Mouse (Mus musculus): ENCODE results near the gene Msrb3. TPM values are rescaled to one million over a fixed set of nuclear protein-coding genes. Genes with fewer than 3 reads are reported as not detected.

Msrb3 gene
- polyA plus RNA-seq, 1 experiment from 2014 or later: 13.6 TPM

DNA sequence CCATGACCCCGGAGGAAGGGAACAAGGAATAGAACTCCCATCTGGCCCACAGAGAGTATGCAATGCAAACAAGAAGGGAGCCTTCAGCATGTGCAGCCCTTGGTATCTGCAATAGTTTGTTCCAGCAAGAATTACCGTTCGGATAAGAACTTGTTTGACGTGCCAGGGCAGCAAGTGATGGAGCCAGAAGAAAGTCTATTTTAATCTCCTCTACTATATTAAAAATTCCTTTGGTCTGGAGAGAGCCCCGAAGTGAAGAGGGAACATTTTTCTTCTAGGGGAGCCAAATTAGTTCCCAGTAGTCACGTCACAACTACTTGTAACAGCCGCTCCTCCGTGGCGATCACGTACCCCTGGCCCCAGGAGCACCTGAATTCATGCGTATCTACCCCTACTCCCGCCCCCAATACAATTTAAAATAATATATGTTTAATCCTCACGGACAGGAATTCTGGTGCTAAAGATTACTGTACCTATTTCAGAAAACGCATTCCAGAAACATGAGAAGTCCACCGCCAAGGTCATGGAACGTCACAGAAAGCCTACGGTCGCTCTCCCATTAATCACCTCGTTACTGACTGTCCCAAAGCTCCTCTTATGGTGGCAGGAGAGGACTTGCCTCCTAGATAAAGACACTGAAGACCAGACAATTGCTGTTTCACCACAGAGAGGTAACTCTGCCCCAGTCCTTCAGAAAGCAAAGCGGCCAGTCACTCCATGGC, 22.2 kb downstream of the Msrb3 start:
- peaks cover 24% of the 10 kb centered on the region for H3K4me1 ChIP-seq (ENCODE audit: control insufficient read depth, insufficient read depth, low read length)
- WGBS: 55% methylated on average over 20 of the region's 20 CpGs
- H3K27ac ChIP-seq (replicated peaks; ENCODE audit: low read depth, low read length): no peak overlapping the region; the same call in 1 of the 2 replicates
- no peaks in the 10 kb centered on the region for H3K36me3 ChIP-seq (ENCODE audit: control insufficient read depth, insufficient read depth, low read length)
- no peak overlapping the region for H3K9ac ChIP-seq (ENCODE audit: low read depth, low read length)
- DNase-seq (ENCODE audit: low spot score) (no peak), ATAC-seq (ENCODE audit: low read depth) (peak; percentile 7; the same call in 1 of the 2 replicates)
- H3K27me3 ChIP-seq (replicated peaks; ENCODE audit: control insufficient read depth, insufficient read depth, low read length): no peaks in the 10 kb centered on the region
- peak overlapping the region; percentile 44 for H3K4me2 ChIP-seq (ENCODE audit: low read depth, low read length)
- H3K9me3 ChIP-seq (ENCODE audit: control insufficient read depth, low read length): no peaks in the 10 kb centered on the region
- no peak overlapping the region for H3K4me3 ChIP-seq (ENCODE audit: low read depth, low read length)

DNA sequence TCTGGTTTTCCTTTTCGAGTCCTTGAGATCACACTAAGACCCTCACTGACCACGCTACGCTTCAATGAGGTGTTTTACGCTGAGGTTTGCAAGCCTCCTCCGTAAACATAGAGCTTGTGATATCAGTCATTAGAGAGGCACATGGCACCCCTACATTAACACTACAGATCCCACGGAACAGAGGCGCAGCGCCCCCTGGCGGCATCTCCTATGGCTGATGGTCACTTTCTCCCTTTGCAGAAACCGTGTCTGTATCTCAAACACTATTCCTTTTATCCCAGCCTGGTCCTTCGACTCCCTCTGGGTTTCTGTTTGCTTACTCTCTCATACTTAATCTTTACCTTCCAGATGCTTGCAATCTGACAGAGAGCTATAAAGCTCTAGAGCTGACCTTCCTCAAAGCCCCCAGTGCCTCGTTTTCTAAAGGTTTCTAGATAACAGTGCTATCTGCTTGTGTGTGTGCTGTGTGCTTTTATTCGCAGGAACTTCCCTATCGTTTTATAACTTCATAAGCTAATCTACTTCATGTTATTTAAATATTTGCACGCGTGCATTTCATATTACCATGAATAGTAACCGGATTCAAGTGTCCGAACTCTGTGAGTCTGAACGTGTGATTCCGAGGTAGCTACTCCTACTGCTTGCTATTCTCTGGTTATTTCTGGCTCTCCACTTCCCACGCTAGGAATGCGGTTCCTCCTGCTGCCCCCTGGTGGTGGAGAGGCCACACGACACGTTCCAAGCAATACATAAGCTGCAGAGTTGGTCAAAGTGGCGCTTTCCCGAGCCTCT, 23.0 kb downstream of the Msrb3 start:
- DNase-seq (ENCODE audit: low spot score) (peak; percentile 87), ATAC-seq (ENCODE audit: low read depth) (peak; percentile 78)
- WGBS: 17% methylated on average over 26 of the region's 26 CpGs
- Histone ChIP-seq H3K27me3 (replicated peaks; ENCODE audit: control insufficient read depth, insufficient read depth, low read length) (no peaks in the 10 kb centered on the region), H3K4me1 (ENCODE audit: control insufficient read depth, insufficient read depth, low read length) (peaks cover 25% of the 10 kb centered on the region), H3K27ac (replicated peaks; ENCODE audit: low read depth, low read length) (no peak overlapping the region), H3K36me3 (ENCODE audit: control insufficient read depth, insufficient read depth, low read length) (no peaks in the 10 kb centered on the region), H3K9me3 (ENCODE audit: control insufficient read depth, low read length) (no peaks in the 10 kb centered on the region), H3K4me2 (ENCODE audit: low read depth, low read length) (peak overlapping the region; percentile 44), H3K4me3 (ENCODE audit: low read depth, low read length) (0 out of 2 replicates have a peak overlapping the region, but pooled peaks have one; percentile 8), H3K9ac (ENCODE audit: low read depth, low read length) (no peak overlapping the region)

DNA sequence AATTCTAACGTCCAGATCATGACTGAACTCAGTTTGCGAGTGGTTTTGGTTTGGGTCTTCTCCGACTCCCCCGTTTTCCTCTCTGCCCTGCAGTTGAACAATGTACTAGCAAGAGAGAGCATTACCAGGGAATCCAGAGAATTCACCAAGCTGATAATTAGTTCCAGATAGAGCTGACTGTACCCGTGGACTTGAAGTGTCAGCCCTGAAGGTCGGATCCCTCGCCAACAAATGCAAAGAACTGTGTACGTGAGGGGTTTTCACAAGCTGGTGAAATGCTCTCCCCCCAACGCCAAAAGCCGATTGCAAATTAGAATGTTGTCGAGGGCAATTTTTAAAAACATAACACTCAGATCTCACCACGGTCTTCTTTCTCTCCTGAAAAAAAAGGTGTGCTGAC, 24.6 kb downstream of the Msrb3 start:
- peaks cover 25% of the 10 kb centered on the region for H3K4me1 ChIP-seq (ENCODE audit: control insufficient read depth, insufficient read depth, low read length)
- DNase-seq (ENCODE audit: low spot score): no peak
- no peak overlapping the region for H3K9ac ChIP-seq (ENCODE audit: low read depth, low read length)

DNA sequence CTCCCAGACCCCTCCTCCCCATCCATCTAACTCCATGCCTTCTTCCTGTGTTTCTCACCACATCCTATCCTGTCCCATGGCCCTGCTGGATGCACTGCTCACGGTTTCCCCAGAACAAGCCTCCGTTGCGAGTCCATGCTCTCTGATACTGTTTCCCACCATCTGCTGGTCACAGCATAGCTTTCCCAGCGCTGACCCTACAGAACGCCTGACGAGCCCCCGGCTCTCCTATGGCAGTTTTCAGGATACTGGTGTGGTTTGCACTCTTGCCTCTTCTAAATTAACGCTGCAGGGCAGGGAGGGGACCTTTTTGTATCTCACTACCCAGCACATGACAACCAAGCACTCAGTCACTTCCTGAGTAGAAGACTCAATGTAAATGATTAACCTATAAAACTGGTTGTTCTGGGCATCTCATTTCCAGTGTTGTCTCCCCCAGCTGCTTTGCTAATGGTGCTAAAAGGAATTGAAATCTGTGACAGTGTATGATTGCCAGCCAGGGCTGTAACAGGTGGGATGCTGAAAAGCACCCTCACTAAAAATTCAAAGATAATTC, 25.2 kb downstream of the Msrb3 start:
- ATAC-seq (ENCODE audit: low read depth) (no peak), DNase-seq (ENCODE audit: low spot score) (no peak)
- Histone ChIP-seq H3K4me2 (ENCODE audit: low read depth, low read length) (no peak overlapping the region), H3K36me3 (ENCODE audit: control insufficient read depth, insufficient read depth, low read length) (no peaks in the 10 kb centered on the region), H3K27ac (replicated peaks; ENCODE audit: low read depth, low read length) (no peak overlapping the region), H3K4me3 (ENCODE audit: low read depth, low read length) (no peak overlapping the region), H3K4me1 (ENCODE audit: control insufficient read depth, insufficient read depth, low read length) (peaks cover 25% of the 10 kb centered on the region), H3K27me3 (replicated peaks; ENCODE audit: control insufficient read depth, insufficient read depth, low read length) (no peaks in the 10 kb centered on the region), H3K9me3 (ENCODE audit: control insufficient read depth, low read length) (no peaks in the 10 kb centered on the region), H3K9ac (ENCODE audit: low read depth, low read length) (no peak overlapping the region)
- WGBS: 44% methylated on average over 8 of the region's 8 CpGs

More for the DNA sequence above, 24.6 kb downstream of the Msrb3 start:
- H3K4me3 ChIP-seq (ENCODE audit: low read depth, low read length): no peak overlapping the region
- no peaks in the 10 kb centered on the region for H3K36me3 ChIP-seq (ENCODE audit: control insufficient read depth, insufficient read depth, low read length)
- no peak overlapping the region for H3K27ac ChIP-seq (replicated peaks; ENCODE audit: low read depth, low read length)
- WGBS: 42% methylated on average over 12 of the region's 12 CpGs
- H3K27me3 ChIP-seq (replicated peaks; ENCODE audit: control insufficient read depth, insufficient read depth, low read length): no peaks in the 10 kb centered on the region
- H3K9me3 ChIP-seq (ENCODE audit: control insufficient read depth, low read length): no peaks in the 10 kb centered on the region
- no peak overlapping the region for H3K4me2 ChIP-seq (ENCODE audit: low read depth, low read length)
- ATAC-seq (ENCODE audit: low read depth): no peak

DNA sequence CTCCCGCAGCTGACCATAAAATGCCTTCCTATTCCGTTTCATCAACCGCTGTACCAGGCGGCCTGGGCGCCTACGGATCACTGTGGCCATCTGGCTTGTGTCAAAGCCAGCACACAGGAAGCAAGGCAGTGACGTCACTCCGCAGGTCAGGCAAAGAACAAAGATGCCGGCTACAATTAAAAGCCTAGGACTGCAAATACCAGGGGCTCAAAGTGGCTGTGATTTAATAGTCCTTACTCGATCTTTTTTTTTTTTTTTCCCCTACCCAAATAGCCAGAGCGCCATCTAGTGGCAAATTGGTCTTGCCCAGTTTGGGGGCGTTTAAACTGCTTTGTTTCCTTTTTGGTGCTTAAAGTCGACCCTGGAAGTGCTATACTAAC, 26.4 kb downstream of the Msrb3 start:
- Histone ChIP-seq H3K9me3 (ENCODE audit: control insufficient read depth, low read length) (no peaks in the 10 kb centered on the region), H3K4me3 (ENCODE audit: low read depth, low read length) (peak overlapping the region; percentile 14), H3K4me1 (ENCODE audit: control insufficient read depth, insufficient read depth, low read length) (peaks cover 25% of the 10 kb centered on the region), H3K9ac (ENCODE audit: low read depth, low read length) (peak overlapping the region; percentile 28; the same call in 1 of the 2 replicates), H3K27me3 (replicated peaks; ENCODE audit: control insufficient read depth, insufficient read depth, low read length) (no peaks in the 10 kb centered on the region), H3K36me3 (ENCODE audit: control insufficient read depth, insufficient read depth, low read length) (no peaks in the 10 kb centered on the region), H3K27ac (replicated peaks; ENCODE audit: low read depth, low read length) (no peak overlapping the region), H3K4me2 (ENCODE audit: low read depth, low read length) (peak overlapping the region; percentile 50)
- peak; percentile 66 for ATAC-seq (ENCODE audit: low read depth)
- DNase-seq (ENCODE audit: low spot score): peak; percentile 82
- 11% methylated on average over 13 of the region's 13 CpGs for WGBS

DNA sequence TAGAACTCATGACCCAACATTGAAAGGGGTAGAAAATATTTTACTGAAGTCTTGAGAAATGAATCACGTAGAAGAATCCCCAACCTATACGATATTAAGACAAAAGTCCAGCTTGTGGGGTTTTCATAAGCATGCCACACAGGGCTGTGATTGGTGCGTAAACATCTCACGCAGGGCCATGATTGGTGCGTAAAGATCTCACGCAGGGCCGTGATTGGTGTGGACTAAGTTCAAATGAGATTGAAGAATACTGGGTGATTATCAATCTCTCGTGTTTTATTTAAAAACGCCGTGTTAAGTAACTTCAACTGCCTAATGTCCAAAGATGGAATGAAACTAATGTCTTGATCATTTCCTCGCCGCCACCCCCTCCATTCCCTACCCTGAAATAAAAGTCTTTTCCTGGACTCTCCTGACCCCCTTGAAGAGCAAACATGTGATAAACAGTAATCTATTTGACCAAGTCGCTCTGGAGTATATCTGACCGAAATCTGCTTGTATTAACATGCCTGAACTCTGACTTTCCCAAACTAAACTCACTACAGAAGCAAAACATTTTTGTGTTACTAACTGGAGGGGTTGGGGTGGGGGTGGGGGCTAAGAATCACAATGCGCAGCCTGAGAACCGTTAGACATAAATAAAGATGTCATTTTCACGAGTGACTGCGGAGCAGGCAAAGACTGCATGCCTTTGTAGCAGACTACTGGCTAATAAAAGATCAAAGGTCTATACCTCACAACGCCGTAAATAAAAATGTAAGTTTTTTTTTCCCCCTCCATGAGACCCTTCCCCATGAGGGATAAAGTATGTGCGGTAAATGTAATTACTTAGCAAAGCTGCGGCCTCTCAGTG, 27.0 kb downstream of the Msrb3 start:
- peak overlapping the region; percentile 14 for H3K4me3 ChIP-seq (ENCODE audit: low read depth, low read length)
- H3K9ac ChIP-seq (ENCODE audit: low read depth, low read length): 0 out of 2 replicates have a peak overlapping the region, but pooled peaks have one; percentile 28
- WGBS: 48% methylated on average over 22 of the region's 22 CpGs
- peak overlapping the region; percentile 50 for H3K4me2 ChIP-seq (ENCODE audit: low read depth, low read length)
- H3K36me3 ChIP-seq (ENCODE audit: control insufficient read depth, insufficient read depth, low read length): no peaks in the 10 kb centered on the region
- H3K4me1 ChIP-seq (ENCODE audit: control insufficient read depth, insufficient read depth, low read length): peaks cover 25% of the 10 kb centered on the region
- no peaks in the 10 kb centered on the region for H3K9me3 ChIP-seq (ENCODE audit: control insufficient read depth, low read length)
- ATAC-seq (ENCODE audit: low read depth) (no peak), DNase-seq (ENCODE audit: low spot score) (no peak)
- H3K27me3 ChIP-seq (replicated peaks; ENCODE audit: control insufficient read depth, insufficient read depth, low read length): no peaks in the 10 kb centered on the region
- H3K27ac ChIP-seq (replicated peaks; ENCODE audit: low read depth, low read length): no peak overlapping the region

DNA sequence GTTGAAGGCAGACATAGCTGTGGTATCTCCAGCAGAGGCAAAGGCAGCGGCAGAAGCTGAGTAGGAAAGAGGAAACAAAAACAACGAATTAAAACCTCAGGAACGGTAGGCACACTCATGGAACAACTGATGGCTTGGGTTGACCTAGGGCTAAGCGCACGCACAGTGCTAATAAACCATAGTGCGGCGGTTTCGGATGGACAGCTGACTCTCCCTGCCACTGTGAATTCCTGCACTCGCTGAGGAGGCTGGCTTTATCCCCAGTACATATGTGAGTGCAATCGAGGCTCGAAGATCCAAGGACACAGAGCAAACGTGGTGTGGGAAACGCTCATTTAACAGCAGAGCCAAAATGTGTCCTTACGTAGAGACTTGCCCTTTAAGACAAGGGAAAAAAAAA, 27.8 kb downstream of the Msrb3 start:
- WGBS: 81% methylated on average over 14 of the region's 14 CpGs
- DNase-seq (ENCODE audit: low spot score) (no peak), ATAC-seq (ENCODE audit: low read depth) (no peak)
- Histone ChIP-seq H3K4me1 (ENCODE audit: control insufficient read depth, insufficient read depth, low read length) (peaks cover 25% of the 10 kb centered on the region), H3K9ac (ENCODE audit: low read depth, low read length) (no peak overlapping the region), H3K9me3 (ENCODE audit: control insufficient read depth, low read length) (no peaks in the 10 kb centered on the region), H3K4me3 (ENCODE audit: low read depth, low read length) (no peak overlapping the region), H3K4me2 (ENCODE audit: low read depth, low read length) (no peak overlapping the region), H3K27ac (replicated peaks; ENCODE audit: low read depth, low read length) (no peak overlapping the region), H3K36me3 (ENCODE audit: control insufficient read depth, insufficient read depth, low read length) (no peaks in the 10 kb centered on the region), H3K27me3 (replicated peaks; ENCODE audit: control insufficient read depth, insufficient read depth, low read length) (no peaks in the 10 kb centered on the region)

DNA sequence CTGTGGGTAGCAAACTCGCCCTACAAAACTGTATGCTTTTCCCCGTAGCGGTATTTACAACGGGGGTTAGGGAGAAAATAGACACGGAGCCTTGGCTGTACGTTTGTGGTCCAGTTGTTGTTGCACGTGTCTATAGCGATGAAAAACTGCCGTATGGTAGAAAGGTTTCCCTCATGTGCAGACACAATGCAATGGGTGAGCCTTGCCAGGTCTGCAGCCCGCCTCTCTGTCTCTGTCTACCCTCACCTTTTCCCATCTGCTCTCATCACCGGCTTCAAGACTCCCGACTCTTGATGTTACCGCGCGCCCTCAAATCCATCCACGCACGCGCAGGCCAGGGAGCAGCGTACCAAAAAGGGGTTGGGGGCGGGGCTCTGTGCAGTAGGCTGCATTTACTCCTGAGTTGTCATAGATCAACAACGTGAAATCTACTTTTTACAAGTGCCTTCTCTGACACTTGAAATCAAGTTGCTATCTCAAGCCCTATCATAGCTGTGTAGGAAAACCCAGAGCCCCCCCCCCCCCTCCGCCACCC, 29.6 kb downstream of the Msrb3 start:
- H3K36me3 ChIP-seq (ENCODE audit: control insufficient read depth, insufficient read depth, low read length): no peaks in the 10 kb centered on the region
- H3K4me1 ChIP-seq (ENCODE audit: control insufficient read depth, insufficient read depth, low read length): peaks cover 21% of the 10 kb centered on the region
- WGBS: 90% methylated on average over 22 of the region's 22 CpGs
- H3K27me3 ChIP-seq (replicated peaks; ENCODE audit: control insufficient read depth, insufficient read depth, low read length): no peaks in the 10 kb centered on the region
- H3K4me2 ChIP-seq (ENCODE audit: low read depth, low read length): no peak overlapping the region
- no peak for ATAC-seq (ENCODE audit: low read depth)
- H3K9me3 ChIP-seq (ENCODE audit: control insufficient read depth, low read length): no peaks in the 10 kb centered on the region
- no peak overlapping the region for H3K9ac ChIP-seq (ENCODE audit: low read depth, low read length)
- DNase-seq (ENCODE audit: low spot score): no peak
- no peak overlapping the region for H3K27ac ChIP-seq (replicated peaks; ENCODE audit: low read depth, low read length)
- H3K4me3 ChIP-seq (ENCODE audit: low read depth, low read length): no peak overlapping the region
